Mouse (Mus musculus) heart, postnatal 4 days (tissue): ENCODE measurements around the gene Rab5if. TPM values are rescaled to one million over a fixed set of nuclear protein-coding genes. Genes with fewer than 3 reads are reported as not detected.
"Not testable (repeated sequence)": the region's sequence is repeated elsewhere in the genome, so short reads cannot be mapped to it uniquely, and the experiment has no call there.

Experiments
- DNase-seq: peaks from one replicate; pipeline ENCODE4 v3.0.0; 2021
- total RNA-seq, 2 experiments: library from RNA; stranded (reverse); gene quantifications; 2 replicates each; pipeline ENCODE4 v1.2.3; 2021

Gene Rab5if
- total RNA-seq, 2 experiments from 2014 or later, result 136 to 142 TPM

DNA sequence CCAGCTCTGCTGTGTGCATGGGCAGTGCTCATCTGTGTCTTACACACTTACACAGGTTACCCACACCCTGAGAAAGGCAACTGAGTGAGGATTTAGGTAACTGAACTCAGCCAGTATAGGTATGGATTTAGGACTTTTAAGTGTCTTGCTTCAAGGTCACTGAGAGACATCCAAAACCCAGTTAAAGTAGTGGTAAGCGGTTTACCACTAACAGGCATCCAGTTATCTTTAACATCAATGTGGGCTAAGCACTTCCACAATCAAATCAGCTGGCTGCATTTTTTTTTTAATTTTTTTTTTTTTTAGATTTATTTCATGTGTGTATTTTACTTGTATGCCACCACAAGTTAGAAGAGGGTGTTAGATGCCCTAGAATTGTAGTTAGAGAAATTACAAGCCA, 6.6 kb upstream of the Rab5if start:
- DNase-seq, result no peak

GRCm38 (mm10) chr2:156857385-156857791, 5.5 kb upstream of the Rab5if start:
- DNase-seq, result peak; percentile 25

DNA sequence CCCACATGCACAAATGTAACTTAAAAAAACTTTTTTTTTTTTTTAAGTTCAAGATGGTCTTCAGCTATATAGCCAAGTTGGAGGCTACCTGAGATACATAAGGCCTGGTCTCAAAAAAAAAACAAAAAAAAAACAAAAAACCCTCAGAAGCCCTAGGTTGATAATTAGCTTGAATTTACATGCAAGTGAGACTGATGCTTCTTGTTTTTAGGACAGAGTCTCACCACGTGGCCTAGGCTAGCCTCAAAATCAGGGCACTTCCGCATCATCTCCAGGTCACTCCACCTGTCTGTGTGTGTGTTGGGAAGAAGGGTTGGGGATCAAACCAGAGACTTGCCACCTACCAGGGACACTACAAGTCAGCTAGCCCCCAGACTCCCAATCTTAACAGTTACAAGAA, 5.1 kb upstream of the Rab5if start, which contains the start of gene 4930518I15Rik:
4930518I15Rik (minus strand) TSS at position 112 of the 400 bp plus-strand sequence.
- no peak for DNase-seq

DNA sequence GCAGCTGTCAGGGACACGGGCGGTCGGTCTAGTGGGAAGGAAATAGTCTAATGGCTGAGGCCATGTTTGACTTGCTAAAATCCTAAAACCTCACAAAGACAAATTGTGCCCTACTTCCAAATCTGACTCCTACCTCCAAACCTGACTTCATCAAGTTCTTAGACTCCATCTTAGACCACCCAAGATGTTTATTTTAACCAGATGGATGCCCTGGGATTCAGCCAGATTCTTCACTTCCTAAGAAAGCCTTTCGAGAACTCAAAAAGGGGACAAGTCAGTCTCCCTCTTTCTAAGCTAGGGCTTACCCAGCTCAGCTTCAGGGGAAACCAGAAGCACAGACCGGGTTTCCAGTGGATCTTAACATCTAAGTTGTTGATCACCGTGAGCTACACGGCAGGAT, 4.3 kb upstream of the Rab5if start:
- no peak for DNase-seq

DNA sequence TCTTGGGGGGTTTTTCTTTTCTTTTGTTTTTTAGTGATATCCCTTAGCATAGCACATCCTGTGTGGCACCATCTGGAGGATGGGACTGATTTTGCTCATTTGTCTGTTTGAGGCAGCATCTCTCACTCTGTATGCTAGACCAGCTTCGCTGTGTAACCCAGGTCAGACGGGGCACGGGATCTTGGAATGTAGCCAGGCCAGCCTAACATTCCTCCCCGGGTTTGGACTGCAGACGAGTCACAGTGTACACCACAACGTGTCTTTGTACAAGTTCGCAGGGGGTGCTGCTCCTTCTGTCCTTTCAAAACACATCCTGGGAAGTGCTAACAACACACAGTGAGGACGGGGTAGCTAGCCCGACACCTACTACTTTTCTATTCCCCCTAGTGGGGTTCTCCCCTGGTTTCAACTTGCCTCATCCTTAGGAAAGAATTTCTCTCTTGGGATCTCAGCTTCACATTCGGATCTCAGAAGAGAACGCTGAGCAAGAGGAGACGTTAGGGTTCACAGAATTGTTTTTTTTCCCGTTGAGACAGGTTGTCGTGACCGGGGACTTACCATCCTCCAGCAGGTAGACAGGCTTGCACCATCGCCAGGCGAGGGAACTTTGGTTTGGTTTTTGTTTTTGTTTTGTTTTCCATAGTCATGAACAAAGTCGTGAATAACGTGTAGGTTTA, 749 bp upstream of the Rab5if start:
- DNase-seq, result peak; percentile 53

- peak; percentile 39 for DNase-seq
These were observed 696 bp downstream of the Rab5if start for GRCm38 (mm10) chr2:156863487-156864160.

GRCm38 (mm10) chr2:156864481-156864880, 1.6 kb downstream of the Rab5if start:
- DNase-seq, result no peak

- DNase-seq, result no peak
These were observed 6.1 kb downstream of the Rab5if start for GRCm38 (mm10) chr2:156868994-156869393.

DNA sequence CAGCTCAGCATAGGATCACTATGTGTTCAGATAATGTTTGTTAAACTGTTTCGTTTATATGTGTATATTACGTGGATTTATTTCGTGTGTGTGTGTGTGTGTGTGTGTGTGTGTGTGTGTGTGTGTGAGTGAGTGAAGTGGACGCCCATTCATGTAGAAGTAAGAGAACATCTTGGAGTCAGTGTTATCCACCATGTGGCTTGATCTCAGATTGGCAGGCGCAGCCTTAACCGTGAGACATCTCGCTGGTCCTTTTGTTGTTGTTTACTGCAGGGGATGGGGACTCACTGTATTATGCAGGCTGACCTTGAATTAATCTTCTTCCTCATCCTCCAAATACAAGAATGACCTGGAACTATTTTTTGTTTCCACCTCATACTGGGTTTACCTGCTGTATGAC, 6.6 kb downstream of the Rab5if start:
- no peak for DNase-seq

- peak; percentile 67 for DNase-seq
These were observed 7.6 kb downstream of the Rab5if start for GRCm38 (mm10) chr2:156870519-156870918.

GRCm38 (mm10) chr2:156873629-156874028, 10.7 kb downstream of the Rab5if start:
- DNase-seq, result peak; percentile 71

GRCm38 (mm10) chr2:156874047-156874759, 11.3 kb downstream of the Rab5if start:
- DNase-seq, result no peak

GRCm38 (mm10) chr2:156874760-156875510, 12.0 kb downstream of the Rab5if start:
- no peak for DNase-seq

- peak; percentile 23 for DNase-seq
These were observed 14.8 kb downstream of the Rab5if start for GRCm38 (mm10) chr2:156877726-156878125.

- peak; percentile 22 for DNase-seq
These were observed 16.6 kb downstream of the Rab5if start for GRCm38 (mm10) chr2:156879541-156879940.

GRCm38 (mm10) chr2:156882431-156883001, 19.6 kb downstream of the Rab5if start:
- DNase-seq, result no peak

DNA sequence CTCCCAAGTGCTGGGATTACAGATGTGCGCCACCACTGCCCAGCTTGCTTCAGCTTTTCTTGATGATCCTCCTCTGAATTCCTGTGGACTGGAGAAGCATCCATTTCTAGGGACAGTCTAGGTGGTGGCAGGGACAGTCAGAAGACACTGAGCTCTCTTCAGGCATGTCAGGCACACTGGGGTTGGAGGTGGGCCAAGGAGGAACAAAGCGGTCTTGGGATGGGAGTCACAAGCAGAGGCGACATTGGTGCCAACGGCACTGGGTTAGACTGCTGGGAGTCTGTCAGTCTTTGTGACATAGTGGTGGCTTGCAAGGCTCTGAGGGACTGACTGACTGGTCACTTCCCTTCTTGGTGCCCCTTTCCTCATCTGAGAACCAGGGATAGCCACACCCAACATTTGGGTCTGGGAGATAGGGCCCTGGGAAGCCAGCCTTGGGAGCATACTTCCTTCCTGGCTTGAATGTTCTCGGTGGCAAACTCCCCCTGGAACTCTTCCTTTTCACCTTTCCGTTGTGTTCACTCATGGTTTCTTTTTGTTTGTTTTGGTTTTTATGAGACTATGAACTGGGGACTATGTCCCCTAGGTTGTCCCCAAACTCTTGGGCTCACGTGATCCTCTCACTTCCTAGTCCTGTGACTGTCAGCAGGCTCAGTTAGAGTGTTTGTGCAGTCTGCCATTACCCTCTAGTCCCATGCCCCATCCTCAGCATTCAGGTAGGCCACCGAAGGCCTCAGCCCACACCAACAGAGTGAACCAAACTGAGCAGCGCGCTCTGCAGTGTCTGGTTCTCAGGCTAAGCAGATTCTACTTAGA, 21.7 kb downstream of the Rab5if start:
- no peak for DNase-seq

DNA sequence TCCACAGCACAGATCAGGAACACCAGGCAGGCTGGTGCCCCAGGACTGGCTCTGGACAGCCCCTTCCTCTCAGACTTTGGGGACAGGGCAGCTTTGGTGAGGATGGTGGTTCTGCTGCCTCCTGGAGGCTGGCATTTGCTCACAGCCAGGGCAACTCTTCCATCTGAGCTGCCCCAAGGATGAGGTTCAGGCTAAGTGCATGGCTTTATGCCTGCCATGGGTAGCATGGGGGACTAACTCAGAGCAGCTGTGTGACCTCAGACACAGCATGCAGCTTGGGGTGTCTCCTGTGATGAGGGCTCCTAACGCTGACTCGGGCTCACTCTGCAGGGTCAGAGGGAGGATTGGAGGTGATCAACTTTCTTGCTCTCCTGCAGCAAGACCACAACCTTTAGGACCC, 22.7 kb downstream of the Rab5if start:
- DNase-seq, result not testable (repeated sequence)

GRCm38 (mm10) chr2:156886084-156886631, 23.2 kb downstream of the Rab5if start:
- no peak for DNase-seq

- no peak for DNase-seq
These were observed 24.1 kb downstream of the Rab5if start, which contains the start of gene Sla2 for GRCm38 (mm10) chr2:156887017-156887416. Gene Sla2, minus strand, starts transcription at chr2:156887192.

DNA sequence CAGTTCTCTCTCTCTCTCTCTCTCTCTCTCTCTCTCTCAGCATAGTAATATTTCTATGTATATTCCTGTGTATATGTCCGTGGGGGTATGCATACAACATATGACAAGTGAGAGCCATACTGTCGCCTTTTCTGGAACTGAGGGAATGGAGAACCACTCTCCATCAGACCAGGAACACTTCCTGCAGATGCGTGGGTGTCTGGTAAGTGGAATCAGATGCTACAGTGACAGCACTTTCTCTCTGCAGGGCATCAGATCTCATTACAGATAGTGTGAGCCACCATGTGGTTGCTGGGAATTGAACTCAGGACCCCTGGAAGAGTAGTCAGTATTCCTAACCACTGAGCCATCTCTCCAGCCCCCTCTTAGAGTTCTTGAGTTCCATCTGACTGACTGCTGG, 25.6 kb downstream of the Rab5if start:
- DNase-seq, result no peak
